In the genomic region with DNA sequence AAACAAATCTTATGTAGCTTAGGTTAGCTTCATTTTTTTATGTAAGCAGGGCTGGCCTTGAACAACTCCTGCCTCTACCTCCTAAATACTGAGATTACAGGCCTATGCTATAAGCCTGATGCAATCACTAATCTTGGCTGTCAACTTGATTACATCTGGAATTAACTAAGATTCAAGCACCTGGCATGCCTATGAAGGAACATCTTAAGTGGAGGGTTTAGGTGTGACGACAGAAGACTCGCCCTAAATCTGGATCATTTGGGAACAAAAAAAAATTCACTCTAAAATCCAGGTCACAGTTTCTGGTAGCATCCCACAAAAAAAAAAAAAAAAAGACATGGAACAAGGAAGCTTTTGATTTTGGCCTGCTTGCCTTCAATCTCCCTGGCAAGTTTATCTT, we compare ENCODE assay signal across 40 mouse cellular contexts. TPM values are rescaled to one million over a fixed set of nuclear protein-coding genes. Genes with fewer than 3 reads are reported as not detected.
"Had no signal": no experiment of that assay in that cellular context is flagged by ENCODE, and none has a peak within 500 bp of the region (broad histone marks: within the 10 kb centered on the region; RNA-seq: fewer than 3 reads in every experiment).

No protein-coding gene starts in this region.

- DNase-seq: cerebellum, adult 2 months; cerebellum, adult 8-10 months; cerebellum, adult 9-10 months; cerebellum, adult 9-11 months; cerebellum, postnatal 10 days; cerebellum, postnatal 14 days; cerebellum, postnatal 25 days; cerebellum, postnatal 36 days; embryo, embryonic 11 days; forebrain, postnatal 0 days; gastrocnemius, adult 2 months; gastrocnemius, postnatal 10 days; gastrocnemius, postnatal 14 days; gastrocnemius, postnatal 25 days; gastrocnemius, postnatal 36 days; heart, adult 11 months; heart, adult 18-20 months; heart, adult 2 months had no signal

- H3K27ac ChIP-seq: embryonic facial prominence, embryonic 10.5 days; embryonic facial prominence, embryonic 12.5 days; embryonic facial prominence, embryonic 13.5 days; embryonic facial prominence, embryonic 15.5 days; forebrain, embryonic 10.5 days; forebrain, embryonic 12.5 days; forebrain, embryonic 13.5 days; forebrain, embryonic 15.5 days; gastrocnemius, adult 2 months; heart, adult 2 months had no signal

- H3K4me3 ChIP-seq: embryonic facial prominence, embryonic 10.5 days; embryonic facial prominence, embryonic 12.5 days; embryonic facial prominence, embryonic 13.5 days; embryonic facial prominence, embryonic 15.5 days; erythroblast, embryonic 14.5 days; forebrain, embryonic 10.5 days; forebrain, embryonic 12.5 days; forebrain, embryonic 13.5 days; forebrain, embryonic 15.5 days; gastrocnemius, adult 2 months; heart, adult 2 months had no signal

RNA-seq across cellular contexts. Expression of a gene that starts 3.1 kb away (rescaled TPM):
- total RNA-seq: common myeloid progenitor, adult 5-6 weeks; gastrocnemius, adult 18-20 months; gastrocnemius, adult 2 months; gastrocnemius, adult 8-10 months; gastrocnemius, postnatal 10 days; gastrocnemius, postnatal 14 days; gastrocnemius, postnatal 25 days; gastrocnemius, postnatal 36 days; gastrocnemius, postnatal 4 days; heart, adult 18-20 months; heart, adult 2 months; heart, adult 8-10 months had no signal
- polyA plus RNA-seq: cerebellum, adult 2 months; embryonic facial prominence, embryonic 10.5 days; embryonic facial prominence, embryonic 11.5 days; embryonic facial prominence, embryonic 12.5 days; embryonic facial prominence, embryonic 13.5 days; embryonic facial prominence, embryonic 14.5 days; erythroblast, embryonic 14.5 days; forebrain, embryonic 10.5 days; forebrain, embryonic 11.5 days; forebrain, embryonic 12.5 days; frontal cortex, adult 2 months; heart, adult 2 months had no signal

RNA-seq across cellular contexts. Expression of a gene that starts 59.1 kb away (rescaled TPM):
- total RNA-seq: common myeloid progenitor, adult 5-6 weeks; forebrain, postnatal 0 days; gastrocnemius, adult 18-20 months; gastrocnemius, adult 2 months; gastrocnemius, adult 8-10 months; gastrocnemius, postnatal 10 days; gastrocnemius, postnatal 14 days; gastrocnemius, postnatal 25 days; gastrocnemius, postnatal 36 days; gastrocnemius, postnatal 4 days; granulocyte monocyte progenitor cell, adult 5-6 weeks; heart, adult 18-20 months; heart, adult 2 months; heart, adult 8-10 months had no signal
- polyA plus RNA-seq: cortical plate, adult 2 months; embryonic facial prominence, embryonic 10.5 days; embryonic facial prominence, embryonic 11.5 days; embryonic facial prominence, embryonic 12.5 days; embryonic facial prominence, embryonic 13.5 days; embryonic facial prominence, embryonic 14.5 days; embryonic facial prominence, embryonic 15.5 days; erythroblast, embryonic 14.5 days; forebrain, embryonic 10.5 days; forebrain, embryonic 11.5 days; forebrain, embryonic 12.5 days; forebrain, embryonic 13.5 days; forebrain, embryonic 14.5 days; forebrain, embryonic 15.5 days; forebrain, embryonic 16.5 days; forebrain, postnatal 0 days; heart, adult 2 months had no signal
